Mouse (Mus musculus) heart, postnatal 0 days (tissue): ENCODE results near the gene Cdc42.

Experiments used
- CTCF ChIP-seq: IDR thresholded peaks from 2 replicates; pipeline ENCODE4 v1.5.1; 2016; ENCODE audit warnings: antibody characterized with exemption, control low read depth, low read depth
- EP300 ChIP-seq: IDR thresholded peaks from 2 replicates; pipeline ENCODE4 v1.6.1; 2016; ENCODE audit warnings: antibody characterized with exemption, low read depth

- TF ChIP-seq CTCF (no peak), EP300 (no peak)
Observed at GRCm38 (mm10) chr4:137365356-137366062, 8.0 kb upstream of the Cdc42 start.
